Mouse (Mus musculus) megakaryocyte progenitor cell, adult 5-6 weeks (primary cell): Measurements from ENCODE around the gene Cdc42bpg. TPM values are rescaled to one million over a fixed set of nuclear protein-coding genes. Genes with fewer than 3 reads are reported as not detected.
"Not testable (repeated sequence)": the region's sequence is repeated elsewhere in the genome, so short reads cannot be mapped to it uniquely, and the experiment has no call there.

Source experiments
- ATAC-seq: replicated peaks from 2 replicates; pipeline ENCODE4 v1.8.0; 2016; ENCODE audit warnings: mild to moderate bottlenecking, moderate TSS enrichment, inconsistent platforms; ENCODE audit not compliant: poor library complexity
- total RNA-seq, 2 experiments: library from RNA; stranded (forward) in 1 of 2; stranded (reverse) in 1 of 2; fragments of 157-497, 149-512 nt in 1 of 2; fragments of 200-1000 nt in 1 of 2; gene quantifications; 2 replicates each; pipeline versions ENCODE4 v1.2.3 to v1.2.4; 2015 to 2017

The Cdc42bpg gene
- total RNA-seq, 2 experiments from 2014 or later, result 1.3 to 3.2 TPM

DNA sequence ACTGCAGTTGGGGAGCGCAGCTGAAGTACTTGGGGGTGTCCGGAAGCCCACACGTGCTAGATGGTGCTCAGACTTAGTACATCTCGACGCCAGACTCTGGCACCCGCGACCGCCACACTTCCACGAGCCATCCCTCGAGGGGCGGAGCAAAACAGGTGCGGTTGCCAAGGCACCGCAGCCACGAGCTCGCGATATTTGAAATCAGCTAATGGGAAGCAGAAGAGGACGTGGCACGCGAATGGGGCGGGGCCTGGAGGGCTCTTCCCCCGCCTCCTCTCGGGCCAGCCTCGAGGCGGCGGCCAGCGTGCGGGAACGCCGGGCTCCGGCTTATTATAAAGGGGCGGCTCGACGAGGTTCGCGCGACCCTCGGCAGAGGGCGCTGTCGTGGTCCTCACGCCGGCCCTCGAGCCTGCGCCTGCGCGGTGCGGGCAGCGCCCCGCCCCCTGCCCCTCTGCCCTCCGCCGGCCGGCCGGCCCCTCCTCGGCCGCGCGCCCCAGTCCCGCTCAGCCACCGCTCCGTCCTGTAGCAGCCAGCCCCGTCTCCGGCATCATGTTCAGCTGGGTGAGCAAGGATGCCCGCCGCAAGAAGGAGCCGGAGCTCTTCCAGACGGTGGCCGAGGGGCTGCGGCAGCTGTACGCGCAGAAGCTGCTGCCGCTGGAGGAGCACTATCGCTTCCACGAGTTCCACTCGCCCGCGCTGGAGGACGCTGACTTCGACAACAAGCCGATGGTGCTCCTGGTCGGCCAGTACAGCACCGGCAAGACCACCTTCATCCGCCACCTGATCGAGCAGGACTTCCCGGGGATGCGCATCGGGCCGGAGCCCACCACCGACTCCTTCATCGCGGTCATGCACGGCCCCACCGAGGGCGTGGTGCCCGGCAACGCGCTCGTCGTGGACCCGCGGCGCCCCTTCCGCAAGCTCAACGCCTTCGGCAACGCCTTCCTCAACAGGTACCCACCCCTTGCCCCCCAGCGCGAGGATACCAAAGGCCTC is 29.5 kb upstream of the Cdc42bpg start, which contains the start of gene Ehd1:
Gene Ehd1 (plus strand): TSS at position 300 of the 996 bp plus-strand sequence.
- ATAC-seq, result peak; percentile 87

DNA sequence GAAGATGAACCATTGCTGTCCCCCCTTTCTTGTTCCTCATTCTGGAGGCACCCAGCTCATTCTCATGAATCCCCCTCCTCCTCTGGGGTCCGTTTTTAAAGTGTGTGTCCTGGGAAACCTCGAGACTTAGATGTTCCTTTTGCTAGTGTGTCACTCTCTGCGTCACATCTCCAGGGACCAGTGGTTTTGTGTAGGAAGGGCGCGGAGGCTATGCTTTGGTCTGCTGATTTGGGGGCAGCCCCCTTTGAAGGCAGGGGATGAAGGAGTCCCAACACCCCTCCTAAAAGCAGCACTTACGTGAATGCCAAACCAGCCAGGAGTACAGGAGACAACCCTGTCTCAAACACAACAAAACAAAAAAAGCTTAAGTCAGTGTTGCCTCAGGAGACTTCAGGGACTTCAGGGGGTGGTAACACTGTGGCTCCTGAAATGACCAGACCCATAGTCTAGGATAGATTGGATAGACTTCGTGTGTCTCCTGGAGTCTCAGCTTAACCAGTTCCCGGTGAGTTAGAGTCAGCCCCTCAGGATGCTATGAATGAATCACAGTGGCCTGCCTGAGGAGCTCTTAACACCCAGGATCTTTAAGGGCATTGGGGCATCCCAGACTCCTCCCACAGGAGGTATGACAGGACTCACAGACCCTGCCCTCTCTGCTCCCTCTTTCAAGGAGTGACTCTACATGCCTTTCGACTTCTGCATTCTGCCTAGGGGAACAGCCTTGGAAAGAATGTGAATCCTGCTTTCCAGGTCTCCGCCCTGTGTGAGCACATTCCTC is 28.4 kb upstream of the Cdc42bpg start:
- ATAC-seq, result peak; percentile 33

DNA sequence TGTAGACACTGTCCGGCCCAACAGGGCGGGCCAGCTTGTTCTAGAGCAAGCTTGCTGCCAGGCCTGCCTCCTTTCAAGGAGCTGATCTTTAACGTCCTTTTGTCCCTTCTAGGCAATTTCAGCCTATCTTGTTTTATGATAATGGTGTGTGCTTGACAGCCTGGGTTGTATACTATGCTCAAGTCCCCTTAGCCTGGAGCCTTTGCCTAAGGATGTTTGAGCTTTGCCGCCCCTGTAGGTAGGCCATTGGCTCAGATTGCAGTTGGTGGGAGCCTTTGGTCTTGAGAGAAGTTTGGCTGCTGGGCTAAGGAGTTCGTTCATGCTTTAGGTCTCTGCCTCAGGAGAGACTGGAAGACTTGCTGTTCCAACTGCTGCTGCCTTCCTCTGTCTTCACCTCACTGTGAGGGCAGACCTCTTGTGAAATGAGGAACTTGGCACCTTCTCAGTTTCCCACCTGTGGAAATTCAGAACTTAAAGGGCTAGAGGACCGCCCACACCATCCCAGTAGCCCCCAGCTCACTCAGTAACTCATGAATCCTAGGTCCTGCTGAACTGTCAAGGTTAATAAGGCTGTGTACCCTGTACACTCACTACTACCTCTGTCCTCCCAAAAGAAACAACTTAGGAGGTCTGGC is 27.7 kb upstream of the Cdc42bpg start:
- ATAC-seq, result no peak

DNA sequence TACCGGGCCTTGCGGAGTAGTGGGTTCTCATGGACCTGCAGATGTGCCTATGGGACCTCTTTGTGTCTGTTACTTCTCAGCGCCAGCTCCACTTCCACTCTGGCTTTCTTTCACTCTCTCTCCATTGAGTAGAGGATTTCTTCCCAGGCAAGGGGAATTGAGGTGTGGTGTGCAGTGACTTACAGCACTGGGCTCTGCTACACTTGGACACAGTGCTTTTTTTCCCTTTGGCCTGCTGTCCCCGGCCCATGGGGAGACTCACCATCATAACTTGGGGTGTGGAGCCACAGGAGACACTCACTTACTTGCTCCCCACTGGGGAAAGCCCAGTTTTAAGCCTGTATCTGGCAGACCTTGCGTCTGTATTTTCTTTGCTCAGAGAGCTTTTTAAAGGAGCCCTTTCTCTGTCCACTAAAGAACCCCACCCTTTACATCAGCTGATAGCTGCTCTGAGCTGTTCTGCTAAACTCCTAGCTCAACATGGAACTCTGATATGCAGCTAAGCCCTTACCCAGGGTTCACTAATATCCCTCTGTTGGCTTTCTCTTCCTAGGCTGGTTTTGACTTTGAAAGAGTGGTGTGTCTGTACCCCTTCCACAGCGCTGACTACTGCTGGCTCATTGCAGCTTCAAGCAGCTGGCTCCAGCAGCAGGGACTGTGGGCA is 26.6 kb upstream of the Cdc42bpg start:
- ATAC-seq, result no peak

DNA sequence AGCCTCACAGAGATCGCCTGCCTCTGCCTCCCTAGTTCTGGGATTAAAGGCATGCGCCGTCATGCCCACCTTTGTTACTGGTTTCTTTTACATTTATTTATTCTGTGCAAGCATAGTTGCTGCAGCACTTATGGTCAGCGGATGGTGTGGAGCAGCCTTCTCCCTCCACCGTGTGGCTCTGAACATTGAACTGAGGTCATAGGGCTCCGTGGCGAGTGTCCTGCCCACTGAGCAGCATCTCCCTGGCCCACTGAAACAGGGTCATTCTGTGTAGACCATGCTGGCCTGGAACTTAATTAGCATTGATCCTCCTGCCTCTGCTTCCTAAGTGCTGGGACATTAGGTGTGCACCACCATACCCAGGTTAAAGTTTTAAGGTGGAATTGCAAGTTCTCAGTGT is 25.7 kb upstream of the Cdc42bpg start:
- no peak for ATAC-seq

DNA sequence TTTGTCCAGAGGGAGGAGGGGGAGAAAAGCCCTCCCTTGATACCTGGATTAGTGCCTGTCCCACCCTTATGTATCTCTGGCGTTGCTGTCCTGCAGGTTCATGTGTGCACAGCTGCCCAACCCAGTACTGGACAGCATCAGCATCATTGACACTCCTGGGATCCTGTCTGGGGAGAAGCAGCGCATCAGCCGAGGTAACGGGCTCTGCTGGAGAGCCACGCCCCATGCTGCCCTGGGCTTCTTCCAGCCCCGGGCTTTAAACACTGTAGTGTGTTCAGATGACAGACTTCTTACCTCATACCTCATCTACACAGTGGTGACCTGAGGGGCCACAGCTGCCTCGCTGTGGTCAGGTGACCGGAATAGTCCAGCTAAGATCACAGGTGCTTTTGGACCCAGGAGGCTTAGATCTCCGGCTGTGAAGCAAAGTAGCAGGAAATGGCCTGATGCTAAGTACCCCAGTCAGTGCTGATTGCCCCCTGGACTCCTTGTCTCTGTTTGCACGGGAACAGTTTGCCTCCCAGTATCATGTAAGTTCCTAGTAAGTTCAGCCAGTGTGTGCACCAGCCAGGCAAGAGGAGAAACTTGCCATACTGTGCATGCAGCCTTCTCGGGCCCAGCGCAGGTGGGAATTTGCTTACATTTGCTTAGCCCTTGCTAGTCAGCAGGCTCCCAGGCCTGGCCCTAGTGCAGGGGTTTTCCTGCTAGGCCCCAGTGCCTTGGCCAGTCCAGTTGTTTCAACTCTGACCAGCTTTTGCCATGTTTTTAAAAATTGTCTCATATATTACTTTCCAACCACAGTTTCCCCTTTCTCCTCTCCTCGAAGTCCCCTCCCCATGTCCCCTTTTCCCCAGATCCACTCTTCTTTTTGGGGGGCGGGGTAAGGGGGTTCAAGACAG is 24.9 kb upstream of the Cdc42bpg start:
- ATAC-seq, result no peak

DNA sequence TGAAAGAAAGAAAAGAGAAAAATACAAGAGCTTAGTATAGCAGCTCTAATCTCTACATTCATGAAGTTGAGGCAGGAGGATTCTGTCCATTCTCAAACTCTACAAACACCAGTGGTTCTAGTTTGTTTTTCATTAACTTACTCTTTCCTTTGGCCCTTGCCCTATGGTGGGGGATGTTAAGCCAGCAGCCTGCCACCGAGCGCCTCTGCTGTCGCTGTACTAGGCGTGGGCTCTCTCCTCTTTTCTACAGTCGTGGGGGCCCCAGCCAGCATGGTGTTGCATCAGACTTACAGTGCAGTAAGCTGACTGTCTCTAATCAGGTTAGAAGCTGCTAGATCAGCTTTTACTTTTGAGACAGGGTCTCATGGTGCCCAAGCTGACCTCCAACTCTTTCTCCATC is 23.3 kb upstream of the Cdc42bpg start:
- ATAC-seq, result no peak

DNA sequence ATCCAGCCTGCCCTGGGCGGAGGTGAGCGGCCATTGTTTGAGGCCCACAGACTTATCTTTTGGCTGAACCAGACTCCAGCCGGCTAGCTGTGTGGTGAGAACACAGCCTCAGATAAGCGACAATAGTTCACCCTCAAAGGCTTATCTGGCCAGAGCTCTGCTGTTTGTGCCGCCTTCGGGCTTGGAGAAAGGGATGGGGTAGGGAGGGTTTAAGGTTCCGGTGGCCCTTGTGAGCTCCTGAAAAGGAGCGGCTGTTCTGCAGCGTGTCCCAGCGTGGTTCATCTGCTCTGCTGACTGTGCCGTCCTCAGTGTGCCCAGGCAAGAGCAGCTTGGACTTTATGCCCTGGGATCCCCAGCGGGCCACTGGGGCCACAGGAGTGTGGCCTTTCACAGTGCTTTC is 21.8 kb upstream of the Cdc42bpg start:
- peak; percentile 88 for ATAC-seq

DNA sequence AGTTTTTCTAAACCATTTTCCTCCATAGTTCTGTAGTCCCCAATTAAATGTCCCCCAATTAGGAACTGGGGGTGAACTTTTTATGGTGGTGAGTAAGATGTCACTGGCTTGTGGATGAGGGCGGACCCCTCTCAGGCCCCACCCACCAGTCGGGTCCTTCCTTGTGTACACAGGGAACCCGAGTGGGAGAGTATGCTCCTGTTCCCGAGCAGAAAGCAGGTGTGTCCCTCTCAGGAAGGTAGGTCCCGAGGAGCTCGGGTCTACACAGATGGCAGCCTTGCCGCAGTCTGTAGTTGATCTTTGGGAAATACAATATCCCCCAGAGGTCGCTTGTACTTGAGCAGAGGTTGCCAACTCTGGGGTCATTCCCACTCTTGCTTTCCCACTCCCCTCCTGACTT is 21.0 kb upstream of the Cdc42bpg start:
- no peak for ATAC-seq

DNA sequence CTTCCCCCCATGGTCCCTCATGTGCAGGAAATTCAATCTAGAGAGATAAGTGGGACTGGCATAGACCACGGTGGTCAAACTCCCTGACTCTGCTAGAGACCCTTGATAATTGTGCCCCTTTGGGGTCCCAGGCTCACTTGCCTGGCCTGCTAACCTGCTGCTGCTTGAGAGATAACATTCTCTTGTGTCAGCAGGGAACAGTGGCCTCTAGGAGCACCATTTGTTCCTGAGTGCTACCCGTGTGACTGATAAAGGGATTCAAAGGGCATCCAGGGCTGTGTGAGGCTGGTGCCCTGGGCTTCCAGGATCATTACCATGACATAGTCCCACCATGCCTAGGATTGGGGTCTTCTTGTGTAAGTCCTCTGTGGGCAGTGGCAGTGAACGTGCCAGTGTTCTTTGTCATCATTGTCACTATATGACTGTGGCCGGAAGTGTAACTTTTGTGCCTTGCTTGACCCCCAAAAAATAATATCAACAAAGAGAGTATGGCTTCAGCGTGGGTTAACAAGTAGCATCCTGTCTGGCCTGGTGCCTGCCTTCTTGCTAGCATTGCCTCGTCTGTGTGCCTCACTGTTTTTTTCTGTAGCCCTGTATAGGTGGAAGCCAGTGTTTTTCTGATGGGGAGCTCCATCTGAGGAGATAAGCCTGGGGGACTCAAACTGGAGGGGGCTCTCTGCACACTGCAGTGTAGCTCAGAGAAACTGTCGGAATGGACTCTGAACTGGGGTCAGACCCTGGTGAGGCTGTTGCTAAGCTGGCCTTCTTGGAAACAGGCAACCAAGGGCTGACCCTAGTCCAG is 20.4 kb upstream of the Cdc42bpg start:
- peak; percentile 39 for ATAC-seq

DNA sequence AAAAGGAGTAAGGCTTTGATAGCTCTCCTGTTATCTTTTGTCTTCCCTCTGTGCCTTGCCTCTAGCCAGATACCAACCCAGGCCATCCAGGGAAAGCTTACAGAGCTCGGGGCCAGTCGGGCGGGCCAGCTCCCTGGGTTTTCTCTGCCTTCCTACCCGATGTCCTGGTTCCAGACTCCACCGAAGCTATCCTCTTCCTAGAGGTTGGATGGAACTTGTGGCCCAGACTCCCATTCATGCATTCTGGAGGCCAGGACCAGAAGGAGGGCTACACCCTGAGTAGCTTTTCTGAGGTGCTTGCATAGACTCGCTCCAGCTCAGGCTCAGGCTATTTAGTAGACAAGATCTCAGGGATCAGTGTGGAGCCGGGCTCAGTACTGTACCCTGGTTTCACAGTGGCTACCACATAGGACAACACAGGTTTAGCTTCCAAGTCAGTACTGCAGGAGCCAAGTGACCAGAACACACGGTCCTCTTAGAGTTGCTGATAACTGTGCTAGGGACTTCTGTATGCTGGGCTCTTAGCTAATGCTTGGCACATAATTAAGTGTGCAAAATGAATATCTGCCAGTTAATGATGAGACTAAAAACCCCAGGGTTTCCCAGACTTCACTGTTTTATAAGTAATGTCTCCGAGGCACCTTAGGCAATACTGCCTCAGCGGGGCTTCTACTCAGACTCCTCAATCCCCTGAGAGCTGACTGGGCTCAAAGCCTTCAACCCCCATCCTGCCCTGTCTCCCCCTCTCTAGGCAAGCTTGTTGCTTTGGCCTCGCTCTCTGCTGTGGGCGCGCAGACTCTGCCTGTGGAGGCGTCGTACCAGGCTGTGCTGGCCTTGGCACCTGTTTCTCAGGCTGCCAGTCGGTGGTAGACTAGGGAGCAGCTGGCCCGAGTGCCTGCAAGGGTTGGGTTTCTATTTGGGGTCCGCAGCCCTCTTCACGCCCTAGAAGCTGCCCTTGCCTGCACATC is 19.5 kb upstream of the Cdc42bpg start:
- ATAC-seq, result no peak

DNA sequence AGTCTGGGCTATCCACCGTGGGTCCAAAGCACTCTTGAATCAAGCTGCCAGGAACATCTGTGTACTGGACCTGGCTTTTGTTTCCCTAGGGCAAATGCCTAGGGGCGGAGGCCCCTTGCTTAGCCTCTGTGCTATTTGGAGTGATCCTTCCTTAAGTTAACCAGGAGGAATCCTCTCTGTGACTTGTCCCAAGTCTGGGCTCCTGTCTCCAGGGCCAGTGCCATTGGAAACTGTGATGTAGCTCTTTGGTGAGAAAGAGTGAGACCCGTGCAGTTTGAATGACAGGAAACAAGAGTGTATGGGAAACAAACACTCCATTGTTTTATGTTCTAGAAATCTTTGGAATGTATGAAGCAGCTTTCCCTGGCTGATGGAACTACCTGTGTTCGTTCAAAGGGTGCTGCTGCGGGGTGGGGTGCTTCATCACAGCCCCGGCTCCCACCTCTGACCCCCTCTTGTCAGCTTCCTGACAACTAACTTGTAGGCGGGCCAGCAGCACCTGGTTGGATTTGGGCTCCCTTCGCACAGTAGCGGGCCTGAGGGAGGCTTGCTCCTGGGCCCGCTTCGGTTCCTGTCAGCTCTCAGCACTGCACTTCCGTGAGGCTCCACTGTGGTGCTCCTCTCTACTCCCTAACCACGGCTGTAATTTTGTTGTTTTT is 17.9 kb upstream of the Cdc42bpg start:
- ATAC-seq, result no peak

DNA sequence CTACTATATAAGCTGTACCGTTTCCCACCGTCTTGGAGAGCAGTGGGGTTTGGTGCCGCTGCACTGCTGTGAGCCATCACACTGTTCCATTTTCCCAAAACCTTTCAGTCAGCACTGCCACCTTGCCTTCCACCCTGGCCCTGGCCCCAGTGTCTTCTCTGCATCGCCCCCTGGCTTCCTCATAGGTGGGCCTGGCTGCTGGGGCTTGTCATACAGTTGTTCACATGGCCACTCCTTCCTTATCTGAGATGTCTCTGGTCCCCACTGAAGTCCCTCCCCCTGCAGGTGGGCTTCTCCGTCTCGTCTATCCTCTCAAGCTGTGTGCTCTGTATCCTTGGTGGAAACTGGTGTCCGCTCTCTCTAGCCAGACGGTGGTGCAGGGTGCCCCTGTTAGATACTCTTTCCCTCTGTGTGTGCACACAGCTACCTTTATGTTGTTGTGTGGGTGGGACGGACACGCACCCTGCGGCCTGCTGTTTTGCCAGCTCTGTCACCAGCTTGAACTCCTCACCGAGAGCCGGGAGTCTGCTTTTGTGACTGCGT is 16.5 kb upstream of the Cdc42bpg start:
- no peak for ATAC-seq

DNA sequence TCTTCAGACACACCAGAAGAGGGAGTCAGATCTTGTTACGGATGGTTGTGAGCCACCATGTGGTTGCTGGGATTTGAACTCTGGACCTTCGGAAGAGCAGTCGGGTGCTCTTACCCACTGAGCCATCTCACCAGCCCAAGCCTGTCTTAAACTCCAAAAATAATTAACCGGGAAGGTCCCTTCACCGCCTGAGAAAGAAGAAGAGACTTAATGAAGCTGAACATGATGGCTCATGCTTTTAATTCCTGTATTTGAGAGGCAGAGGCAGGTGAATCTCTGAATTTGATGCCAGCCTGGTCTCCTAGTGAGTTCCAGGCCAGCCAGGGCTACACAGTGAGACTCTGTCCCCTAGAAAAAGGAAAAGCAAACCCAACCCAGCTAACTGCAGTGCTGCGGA is 15.5 kb upstream of the Cdc42bpg start:
- ATAC-seq, result not testable (repeated sequence)

DNA sequence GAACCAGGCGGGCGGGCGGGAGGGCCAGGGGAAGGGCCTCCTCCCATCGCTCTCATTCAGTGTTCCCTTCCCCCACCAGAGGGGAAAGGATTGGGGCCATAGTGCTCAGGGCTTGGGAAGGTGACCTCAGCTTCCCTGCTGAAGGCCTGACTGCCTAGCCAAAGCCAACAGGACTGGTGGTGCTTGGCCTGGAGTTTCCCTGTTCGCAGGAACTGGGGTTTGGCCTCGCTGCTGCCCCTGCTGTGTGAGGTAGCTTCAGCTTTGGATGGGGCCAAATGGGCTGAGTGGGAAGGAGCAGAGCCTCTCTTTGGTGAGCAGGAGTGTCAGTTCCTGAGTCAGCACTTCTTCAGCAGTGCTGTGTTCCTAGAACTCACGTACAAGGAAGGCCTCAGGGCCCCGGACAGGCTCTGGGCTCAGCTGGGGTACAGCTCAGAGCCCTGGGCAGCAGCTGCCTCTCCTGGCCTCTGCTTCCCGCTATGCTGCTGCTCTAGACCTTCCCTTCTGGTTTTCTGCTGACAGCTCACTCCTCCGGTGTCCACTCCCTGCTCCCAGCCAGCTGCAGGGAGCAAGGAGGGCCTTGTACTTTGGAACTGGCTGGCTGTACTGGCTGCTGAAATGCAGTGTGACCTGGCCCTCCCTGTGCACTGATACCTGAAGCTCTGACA is 15.0 kb upstream of the Cdc42bpg start:
- ATAC-seq, result no peak

DNA sequence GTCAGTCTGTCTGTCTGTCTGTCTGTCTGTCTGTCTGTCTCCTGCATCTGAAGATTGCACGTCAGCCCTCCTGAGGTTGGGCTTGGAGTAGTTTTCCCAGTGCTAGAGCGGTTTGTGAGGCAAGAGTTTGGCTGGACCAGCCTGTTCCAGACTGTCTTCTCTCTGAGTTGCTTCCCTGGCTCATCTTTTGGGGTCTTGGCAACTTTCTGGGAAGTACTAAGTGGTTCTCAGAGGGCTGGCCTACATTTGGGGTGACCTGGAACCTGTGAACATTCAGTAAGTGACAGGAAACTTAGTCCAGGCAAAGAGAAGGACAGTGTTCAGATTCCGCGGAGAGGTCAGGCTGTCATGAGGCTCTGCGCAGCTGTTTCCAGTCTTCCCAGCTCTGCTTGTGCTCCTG is 14.0 kb upstream of the Cdc42bpg start:
- ATAC-seq, result no peak
